Mouse (Mus musculus) G1E (cell line): ENCODE results near the gene Gm48551.

Experiments used
- CTCF ChIP-seq: IDR thresholded peaks from 2 replicates; pipeline ENCODE4 v1.5.1; 2012; ENCODE audit warnings: low read depth, low read length, inconsistent platforms, mixed read lengths
- GATA1 ChIP-seq: IDR thresholded peaks from 2 replicates; pipeline ENCODE4 v1.6.1; 2012; ENCODE audit warnings: borderline replicate concordance, low read length, inconsistent platforms, mixed read lengths
- GATA2 ChIP-seq: IDR thresholded peaks from 2 replicates; pipeline ENCODE4 v1.6.1; 2012; ENCODE audit warnings: low read depth, low read length, inconsistent platforms, borderline replicate concordance
- TAL1 ChIP-seq: conservative IDR thresholded peaks from 2 replicates; pipeline ENCODE4 v1.6.1; 2012; ENCODE audit warnings: low read depth, low read length, inconsistent platforms, mixed read lengths

DNA sequence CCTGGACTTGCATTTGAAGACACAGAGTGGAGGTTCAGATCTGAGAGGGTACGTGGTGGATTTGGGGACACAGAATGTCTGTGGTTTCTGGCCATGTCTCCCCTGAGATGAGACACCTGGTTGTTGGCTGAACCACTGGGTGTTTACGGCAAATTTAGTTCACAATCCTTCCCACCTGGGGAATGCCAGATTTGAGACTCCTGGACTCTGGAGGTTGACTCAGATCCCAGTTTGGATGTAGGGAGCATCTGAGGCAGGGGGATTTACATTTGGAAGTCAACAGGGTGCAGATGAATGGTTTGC lies 7.0 kb upstream of the Gm48551 start:
- TF ChIP-seq CTCF, result no peak
- no peak for TF ChIP-seq TAL1
- TF ChIP-seq GATA2, result no peak
- TF ChIP-seq GATA1, result no peak
